Mouse (Mus musculus) kidney, adult 9 months (tissue): ENCODE measurements around the gene Fuom.

Source experiments
- DNase-seq: peaks from one replicate; pipeline ENCODE4 v3.0.0; 2022

The Fuom gene

DNA sequence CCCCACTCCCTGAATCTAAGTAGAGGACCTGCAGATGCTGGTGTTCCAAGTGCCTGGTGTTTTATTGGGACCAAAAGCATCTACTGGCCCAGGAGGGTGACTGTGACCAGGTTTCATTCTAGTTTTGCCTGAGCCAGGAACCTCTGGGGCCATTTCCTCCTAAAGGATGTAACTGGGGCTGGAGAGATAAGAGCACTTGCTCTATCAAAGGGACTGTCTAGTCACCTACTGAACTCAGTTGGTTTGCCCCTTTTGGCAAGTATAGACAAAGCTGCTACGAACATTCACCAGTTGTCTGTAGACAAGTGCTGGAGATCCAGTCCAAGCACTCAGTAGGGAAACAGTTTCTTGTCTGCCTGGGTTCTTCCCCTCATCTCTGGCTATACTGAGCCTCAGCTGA, 3.8 kb downstream of the Fuom start:
- DNase-seq = no peak

GRCm38 (mm10) chr7:140096055-140096454, 6.2 kb downstream of the Fuom start:
- no peak for DNase-seq

GRCm38 (mm10) chr7:140095556-140095955, 6.7 kb downstream of the Fuom start:
- peak; percentile 91 for DNase-seq

DNA sequence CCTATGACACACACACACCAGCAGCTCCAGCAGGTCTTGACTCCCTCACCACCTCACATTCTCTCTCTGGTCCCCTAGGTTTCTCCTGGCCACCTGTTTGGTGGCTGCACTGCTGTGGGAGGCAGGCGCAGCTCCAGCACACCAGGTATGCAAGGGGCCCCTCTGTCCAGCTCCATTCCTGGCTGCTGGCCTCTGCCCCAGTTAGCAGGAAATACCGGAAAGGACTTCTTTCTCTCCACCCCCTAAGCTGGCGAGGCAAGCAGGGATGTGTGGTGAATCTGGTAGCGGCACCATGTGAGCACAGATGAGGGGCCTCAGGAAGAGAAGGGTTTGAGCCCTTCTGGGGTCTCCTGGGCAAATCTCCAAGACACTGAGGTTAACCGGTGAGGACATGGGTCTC, 7.3 kb downstream of the Fuom start:
- DNase-seq = no peak

DNA sequence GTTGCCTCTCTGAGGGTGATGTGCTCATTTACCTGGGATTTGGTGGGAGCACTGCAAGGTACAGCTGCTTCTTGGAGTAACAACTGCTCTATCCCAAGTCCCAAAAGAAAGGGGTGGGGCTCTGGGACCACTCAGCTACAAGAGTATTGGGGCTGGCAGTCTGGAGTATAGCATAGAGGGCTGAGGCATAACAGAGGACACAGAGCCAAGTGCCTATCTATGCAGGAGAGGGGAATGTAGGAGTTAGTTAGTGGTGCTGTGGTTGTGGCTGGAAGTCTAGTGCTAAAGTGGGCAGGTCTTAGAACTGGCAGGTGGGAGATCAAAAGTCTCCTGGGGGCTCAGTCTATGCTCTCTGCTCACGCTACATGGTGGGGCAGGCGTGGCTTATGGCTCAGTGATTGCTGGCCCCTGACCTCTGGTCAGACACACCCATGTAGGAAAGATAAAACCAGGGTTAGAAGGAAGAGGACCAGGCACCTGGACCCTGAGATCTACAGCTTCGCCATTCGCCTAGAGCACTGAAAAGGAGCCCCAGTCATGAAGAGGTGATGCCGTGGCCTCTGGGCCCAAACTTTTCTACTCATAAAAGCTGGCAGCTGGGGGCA, 9.2 kb downstream of the Fuom start, which contains the start of gene Prap1:
TSS of gene Prap1 (plus strand) at position 472 of the 605 bp plus-strand sequence.
- DNase-seq = no peak

DNA sequence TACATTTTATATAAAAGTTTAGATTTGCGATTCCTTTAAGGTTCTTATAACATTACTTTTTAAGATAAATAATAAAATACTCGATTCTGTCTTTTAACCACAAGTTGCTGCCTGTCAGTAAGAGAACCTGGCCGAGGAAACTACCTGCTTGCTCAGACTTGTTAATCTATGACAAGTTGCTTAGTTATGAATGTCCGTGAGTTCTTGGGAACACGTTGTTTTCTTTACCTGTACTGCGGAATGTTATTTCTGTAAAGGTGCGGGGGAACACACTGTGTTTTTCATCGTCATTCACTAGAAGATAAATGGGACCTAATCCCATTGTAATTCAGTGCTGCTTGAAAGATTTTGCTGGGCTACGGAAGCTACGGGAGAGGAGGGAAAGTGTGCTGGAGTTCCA, 11.6 kb downstream of the Fuom start:
- DNase-seq = no peak

- no peak for DNase-seq
These were observed 20.0 kb downstream of the Fuom start, which contains the start of gene Caly for GRCm38 (mm10) chr7:140082242-140082678. Gene Caly, minus strand, starts transcription at chr7:140082548.

GRCm38 (mm10) chr7:140081408-140082241, 20.6 kb downstream of the Fuom start:
- no peak for DNase-seq

GRCm38 (mm10) chr7:140080503-140081156, 21.6 kb downstream of the Fuom start:
- DNase-seq = peak; percentile 58

GRCm38 (mm10) chr7:140078711-140079110, 23.5 kb downstream of the Fuom start:
- peak; percentile 62 for DNase-seq

- DNase-seq = no peak
These were observed 24.5 kb downstream of the Fuom start for GRCm38 (mm10) chr7:140077698-140078097.

GRCm38 (mm10) chr7:140070042-140070711, 32.1 kb downstream of the Fuom start:
- no peak for DNase-seq

- DNase-seq = no peak
These were observed 34.8 kb downstream of the Fuom start for GRCm38 (mm10) chr7:140067397-140067796.

DNA sequence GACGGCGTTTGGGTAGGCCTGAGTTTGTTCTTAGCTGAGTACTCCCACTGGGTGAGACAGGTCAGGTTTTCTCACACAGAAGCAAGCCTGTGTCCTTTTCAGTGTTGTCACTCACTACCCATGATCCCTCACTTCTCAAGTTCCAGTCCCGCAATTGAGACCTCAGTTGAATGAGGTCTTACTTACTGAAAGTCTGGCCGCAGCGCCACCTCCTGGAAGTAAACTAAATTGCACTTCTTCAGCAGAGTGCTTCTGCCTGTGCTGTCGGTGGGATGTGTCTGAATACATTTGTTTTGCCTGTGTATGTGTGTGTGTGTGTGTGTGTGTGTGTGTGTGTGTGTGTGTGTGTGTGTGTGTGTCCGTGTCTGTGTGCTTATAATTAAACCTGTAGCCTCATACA, 39.1 kb downstream of the Fuom start:
- peak; percentile 72 for DNase-seq

- peak; percentile 33 for DNase-seq
These were observed 39.9 kb downstream of the Fuom start for GRCm38 (mm10) chr7:140062307-140062706.

GRCm38 (mm10) chr7:140061832-140062130, 40.5 kb downstream of the Fuom start:
- DNase-seq = no peak

- no peak for DNase-seq
These were observed 41.1 kb downstream of the Fuom start for GRCm38 (mm10) chr7:140060936-140061831.

DNA sequence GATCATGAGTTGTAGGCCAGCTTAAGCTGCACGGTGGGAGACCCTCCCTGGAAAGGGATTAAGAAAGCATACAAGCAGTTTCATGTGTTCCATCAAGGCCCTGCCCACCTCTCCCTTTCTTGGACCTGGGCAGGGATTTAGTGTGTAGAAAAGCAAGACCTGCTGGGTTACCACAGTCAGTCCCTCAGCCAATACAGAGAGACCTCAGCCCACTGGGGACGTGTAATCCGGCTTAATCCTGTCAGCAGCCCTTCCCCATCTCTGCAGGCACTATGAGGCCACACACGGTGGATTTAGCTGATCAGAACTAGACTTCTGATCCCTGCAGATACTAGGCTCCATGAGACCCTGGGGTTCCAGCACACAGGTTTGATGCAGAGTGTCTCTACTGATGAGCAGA, 42.6 kb downstream of the Fuom start:
- no peak for DNase-seq

- no peak for DNase-seq
These were observed 43.7 kb downstream of the Fuom start for GRCm38 (mm10) chr7:140058528-140058927.

DNA sequence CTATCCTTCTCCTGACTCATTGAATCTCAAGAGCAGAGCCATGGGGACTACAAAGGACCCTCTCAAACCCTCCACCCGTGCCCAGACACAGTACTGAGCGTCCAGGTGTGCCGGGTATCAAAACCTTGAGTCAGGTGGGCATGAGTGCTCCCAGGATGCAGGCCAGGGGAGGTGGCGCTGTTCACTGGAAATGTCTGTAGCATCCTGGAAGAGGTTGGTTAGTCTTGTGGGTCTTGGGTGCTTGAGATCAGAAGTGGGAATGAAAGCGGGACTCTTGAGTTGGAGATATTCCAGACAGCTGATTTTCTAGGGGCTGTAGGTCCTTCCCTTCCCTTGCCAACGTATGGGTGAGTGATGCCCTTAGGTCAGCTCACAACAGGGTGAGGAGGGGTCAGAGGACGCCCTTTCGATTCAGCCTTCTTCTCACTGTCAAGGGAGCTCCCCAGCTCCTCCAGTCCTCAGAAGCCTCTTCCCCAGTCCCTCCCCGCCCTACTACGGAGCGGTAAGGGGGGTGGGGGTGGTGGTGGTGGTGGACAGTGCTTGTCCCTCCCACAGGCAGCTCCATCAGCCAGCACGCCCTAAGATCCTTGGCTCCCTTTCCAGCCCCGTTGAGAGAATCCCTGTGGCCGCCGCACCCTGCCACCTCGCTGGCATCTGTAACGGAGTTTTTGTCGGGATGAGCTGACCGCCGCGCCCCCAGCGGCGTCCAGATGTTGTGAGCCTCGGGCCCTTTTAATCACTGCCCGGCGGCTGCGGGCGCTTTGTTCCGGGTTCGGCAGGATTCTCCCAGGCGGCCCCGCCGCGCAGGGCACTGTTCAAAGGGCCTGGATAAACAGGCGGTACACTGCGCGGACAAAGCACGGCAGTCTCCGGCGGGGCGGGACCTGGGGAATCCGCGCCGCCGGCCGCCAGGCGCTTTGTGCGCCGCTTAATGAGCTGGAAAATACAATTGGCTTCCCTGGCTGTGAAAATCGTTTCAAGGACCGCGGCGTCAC, 44.5 kb downstream of the Fuom start:
- no peak for DNase-seq

DNA sequence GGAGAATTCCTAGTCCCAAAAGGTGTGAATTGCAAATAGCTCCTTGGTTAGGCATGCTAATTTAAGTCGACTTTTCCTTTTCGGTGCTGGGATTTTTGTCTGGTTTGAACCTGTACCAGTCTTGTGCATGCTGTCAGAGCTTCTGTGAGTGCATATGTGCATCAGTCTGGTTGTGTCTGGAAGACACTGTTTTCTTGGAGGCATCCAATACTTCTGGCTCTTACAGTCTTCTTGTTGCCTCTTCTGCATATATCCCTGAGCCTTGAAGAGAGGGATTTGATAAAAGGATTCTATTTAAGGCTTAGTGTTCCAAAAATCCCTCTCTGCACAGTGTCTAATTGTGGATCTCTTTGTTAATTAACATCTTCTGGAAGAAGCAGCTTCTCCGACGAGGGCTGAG, 48.1 kb downstream of the Fuom start:
- DNase-seq = no peak
